Mouse (Mus musculus) ZHBTc4 (cell line): ENCODE data around the gene Dlgap4.

Experiments
- DNase-seq: peaks from one replicate; pipeline ENCODE4 v3.0.0-alpha.2; 2011; ENCODE audit warnings: low read depth, low spot score

Gene Dlgap4

GRCm38 (mm10) chr2:156657522-156657921, 44.0 kb downstream of the Dlgap4 start:
- DNase-seq, result no peak

DNA sequence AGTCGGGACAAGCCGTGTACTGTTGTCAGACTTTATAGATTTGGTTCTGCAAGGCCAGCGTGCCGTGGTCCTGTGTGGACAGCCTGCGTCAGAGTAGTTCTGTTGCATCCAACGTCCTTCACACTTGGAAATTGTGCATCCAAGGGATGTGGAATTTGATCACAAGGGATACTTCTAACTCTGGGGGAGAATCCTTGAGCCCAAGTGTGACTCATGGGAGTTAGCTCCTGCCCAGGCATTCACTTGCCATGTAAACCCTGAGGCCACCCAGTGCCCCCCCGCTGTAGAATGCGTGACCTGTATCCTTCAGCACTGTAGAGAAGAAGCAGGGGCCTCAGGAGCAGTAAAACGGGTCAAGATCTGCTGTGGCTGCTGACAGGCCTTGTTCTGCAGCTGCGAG, 44.7 kb downstream of the Dlgap4 start:
- no peak for DNase-seq

DNA sequence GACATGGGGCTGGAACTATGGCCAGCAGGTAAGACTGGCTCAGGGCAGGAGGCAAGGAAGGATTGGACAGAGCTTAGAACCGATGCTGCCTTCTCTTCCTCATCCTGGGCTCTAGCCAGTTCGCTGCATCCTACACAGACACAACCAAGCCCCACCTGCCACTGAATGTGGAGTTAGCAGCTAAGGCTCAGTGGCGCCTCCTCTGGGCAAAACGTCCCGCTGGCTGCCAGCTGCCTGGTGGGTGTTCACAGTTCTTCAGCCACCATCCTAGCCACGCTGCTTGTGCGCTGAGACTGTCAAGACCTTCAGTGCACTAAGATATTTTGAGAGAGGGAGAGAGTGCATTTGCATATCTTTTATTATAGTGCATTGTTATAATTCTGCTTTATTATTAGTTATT, 45.2 kb downstream of the Dlgap4 start:
- DNase-seq, result peak; percentile 71

GRCm38 (mm10) chr2:156659981-156660380, 46.5 kb downstream of the Dlgap4 start:
- DNase-seq, result no peak

GRCm38 (mm10) chr2:156663162-156663561, 49.7 kb downstream of the Dlgap4 start:
- no peak for DNase-seq

DNA sequence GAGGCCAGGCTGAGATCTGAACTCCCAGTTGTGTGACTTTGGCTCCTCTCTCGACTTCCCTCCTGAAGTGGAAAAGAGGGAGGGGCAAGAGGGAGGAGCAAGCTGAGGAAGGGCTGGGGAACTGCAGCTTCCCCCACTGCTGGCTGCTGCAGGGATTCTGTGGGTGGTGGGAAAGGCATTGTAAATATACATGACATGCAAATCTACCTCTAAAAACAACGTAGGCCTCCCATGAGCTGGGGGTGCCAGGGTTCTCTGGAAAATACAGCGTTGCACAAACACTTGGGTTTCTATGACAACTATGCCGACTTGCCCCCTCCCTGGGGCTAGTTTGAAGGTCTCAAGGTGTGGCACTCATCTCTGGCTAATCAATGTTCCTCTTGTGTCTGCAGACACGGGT, 50.9 kb downstream of the Dlgap4 start:
- peak; percentile 56 for DNase-seq

GRCm38 (mm10) chr2:156664993-156665518, 51.6 kb downstream of the Dlgap4 start:
- no peak for DNase-seq

DNA sequence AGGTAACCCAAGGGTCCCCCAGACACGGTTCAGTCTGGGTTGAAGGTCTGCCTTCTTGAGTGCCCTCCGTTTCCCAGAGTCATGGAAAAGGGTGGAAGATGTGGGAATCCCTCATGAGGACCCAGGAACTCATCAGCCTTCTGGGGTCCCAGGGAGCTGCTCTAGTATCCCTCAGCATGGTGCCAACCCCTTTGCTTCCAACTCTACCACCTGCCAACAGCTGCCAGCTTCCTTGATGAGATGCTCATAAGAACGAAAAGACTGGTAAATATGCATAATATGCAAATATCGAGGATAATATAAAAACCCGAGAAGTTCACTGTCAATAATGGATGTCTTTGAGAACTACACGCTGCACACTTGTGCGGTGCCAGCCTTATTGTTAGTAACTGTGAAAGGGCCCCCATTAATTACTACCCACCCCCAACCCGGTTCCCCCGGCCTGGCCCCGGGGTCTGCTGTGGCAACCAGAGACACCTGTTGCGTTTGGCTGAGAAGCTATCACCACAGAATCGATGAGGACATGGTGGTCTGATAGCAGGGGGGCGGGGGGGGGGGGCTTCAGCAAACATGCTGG, 52.2 kb downstream of the Dlgap4 start:
- no peak for DNase-seq

- DNase-seq, result no peak
These were observed 52.7 kb downstream of the Dlgap4 start for GRCm38 (mm10) chr2:156666231-156666630.

DNA sequence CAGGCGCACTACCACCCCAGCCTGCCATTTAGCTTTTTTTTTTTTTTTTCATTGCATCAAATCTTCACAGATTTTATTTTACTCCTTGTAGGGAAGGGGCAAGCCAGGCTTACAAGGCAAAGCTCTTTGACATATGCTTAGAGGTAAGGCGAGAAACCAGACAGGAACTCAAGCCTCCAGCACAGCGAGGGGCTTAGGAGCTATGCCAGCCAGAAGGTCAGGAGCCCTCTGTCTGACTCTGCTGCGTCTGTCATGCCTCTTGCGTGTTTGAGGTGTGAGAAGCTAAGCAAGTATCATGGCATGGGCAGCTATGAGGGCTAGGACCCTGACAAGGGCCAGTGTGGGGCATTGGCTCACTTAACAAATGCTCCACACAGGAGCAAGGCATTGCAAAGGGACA, 53.8 kb downstream of the Dlgap4 start:
- no peak for DNase-seq

DNA sequence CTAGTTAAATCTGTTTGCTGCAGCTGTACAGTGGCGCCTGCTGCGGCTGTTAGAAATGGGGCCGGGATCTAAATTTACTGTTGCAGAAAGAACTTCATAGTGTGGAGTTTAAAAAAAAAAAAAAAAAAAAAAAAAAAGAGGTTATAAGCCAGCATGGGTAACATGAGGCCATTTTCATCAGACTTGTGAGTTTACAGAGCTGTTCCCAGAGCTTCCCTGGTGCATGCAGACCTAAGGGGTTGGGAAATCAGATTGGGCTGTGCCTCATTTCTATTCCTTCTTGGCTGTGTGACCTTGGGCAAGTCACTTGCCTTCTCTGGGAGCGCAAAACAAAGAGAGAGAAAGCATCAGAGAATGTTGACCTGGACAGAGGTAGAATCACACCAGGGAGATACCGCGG, 55.1 kb downstream of the Dlgap4 start:
- no peak for DNase-seq

DNA sequence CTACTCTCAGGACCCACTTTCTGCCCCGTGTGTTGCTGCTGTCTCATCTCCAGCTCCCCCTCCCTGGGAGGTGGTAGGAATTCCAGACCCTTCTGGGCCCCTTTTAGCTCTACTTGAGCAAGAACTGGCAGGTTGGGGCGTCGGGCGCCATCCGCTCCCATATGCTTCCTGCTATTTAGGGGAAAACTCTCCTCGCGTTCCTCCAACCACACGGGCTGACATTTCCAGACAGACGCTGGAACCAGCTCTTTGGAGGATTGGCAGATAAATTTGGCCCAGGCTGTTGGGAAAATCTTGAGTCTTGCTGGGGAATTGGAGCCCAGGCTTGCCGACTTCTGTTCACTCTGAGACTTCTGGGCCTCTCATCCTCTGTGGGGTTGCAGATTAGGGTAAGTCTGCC, 59.8 kb downstream of the Dlgap4 start:
- DNase-seq, result no peak

DNA sequence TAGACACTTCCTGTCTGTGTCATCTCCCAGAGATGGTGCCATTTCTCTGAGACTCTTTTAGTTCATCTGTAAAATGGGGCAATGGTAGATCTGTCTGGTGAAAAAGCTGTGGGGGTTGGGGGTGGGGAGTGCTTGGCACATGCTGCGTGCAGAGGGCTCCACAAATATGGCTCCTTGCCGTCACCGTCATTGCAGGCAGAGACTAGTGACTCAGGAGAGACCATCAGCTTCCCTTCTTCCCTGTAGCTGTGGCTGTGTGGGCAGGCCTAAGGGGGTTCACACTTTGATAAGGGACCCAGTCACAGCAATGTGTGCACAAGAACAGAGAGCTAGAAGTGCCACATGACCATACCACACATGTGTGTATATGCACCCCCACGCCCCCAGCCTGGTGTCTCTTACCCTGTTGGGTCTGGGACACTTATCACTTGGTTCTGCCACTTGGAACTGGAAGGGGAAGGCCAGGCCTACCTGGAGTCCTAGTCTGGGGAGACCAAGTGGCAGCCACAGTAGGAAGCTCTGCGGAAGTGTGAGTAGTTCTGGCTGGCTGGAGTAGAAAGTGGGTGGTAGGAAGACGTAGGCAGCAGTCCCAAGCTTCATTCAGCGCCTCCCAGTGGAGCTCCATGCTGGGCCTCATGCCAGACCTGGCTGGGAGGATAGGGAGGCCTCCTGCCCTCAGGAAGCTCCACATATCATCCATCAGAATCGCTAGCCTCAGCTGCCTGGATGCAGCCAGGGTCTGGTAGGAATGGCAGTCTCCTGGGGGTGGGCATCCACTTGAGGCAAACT, 60.6 kb downstream of the Dlgap4 start:
- DNase-seq, result no peak

GRCm38 (mm10) chr2:156676885-156677284, 63.4 kb downstream of the Dlgap4 start:
- DNase-seq, result peak; percentile 73

DNA sequence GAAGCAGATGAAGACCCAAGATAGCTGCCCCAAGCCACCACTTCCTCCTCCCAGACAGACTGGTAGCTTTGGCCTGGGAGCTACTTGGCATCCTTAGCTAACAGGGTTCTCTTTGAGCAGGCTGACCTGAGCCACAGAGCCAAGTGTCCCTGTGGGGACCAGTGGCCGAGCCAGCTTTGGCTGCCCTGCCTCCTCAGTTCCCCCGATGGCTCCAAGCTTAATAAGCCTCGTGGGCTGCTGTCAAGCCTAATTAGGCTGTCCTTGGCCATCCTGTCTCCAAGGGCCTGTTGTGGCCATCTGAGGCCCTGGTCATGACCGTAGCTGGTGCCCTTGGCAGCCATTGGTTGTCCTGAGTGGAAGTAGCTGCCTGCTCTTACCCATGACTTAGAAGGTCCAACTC, 64.6 kb downstream of the Dlgap4 start:
- DNase-seq, result no peak

- DNase-seq, result no peak
These were observed 69.5 kb downstream of the Dlgap4 start for GRCm38 (mm10) chr2:156682965-156683364.

GRCm38 (mm10) chr2:156685999-156686398, 72.5 kb downstream of the Dlgap4 start:
- DNase-seq, result no peak

- no peak for DNase-seq
These were observed 73.2 kb downstream of the Dlgap4 start for GRCm38 (mm10) chr2:156686754-156687153.

GRCm38 (mm10) chr2:156688604-156689003, 75.1 kb downstream of the Dlgap4 start:
- DNase-seq, result peak; percentile 86

DNA sequence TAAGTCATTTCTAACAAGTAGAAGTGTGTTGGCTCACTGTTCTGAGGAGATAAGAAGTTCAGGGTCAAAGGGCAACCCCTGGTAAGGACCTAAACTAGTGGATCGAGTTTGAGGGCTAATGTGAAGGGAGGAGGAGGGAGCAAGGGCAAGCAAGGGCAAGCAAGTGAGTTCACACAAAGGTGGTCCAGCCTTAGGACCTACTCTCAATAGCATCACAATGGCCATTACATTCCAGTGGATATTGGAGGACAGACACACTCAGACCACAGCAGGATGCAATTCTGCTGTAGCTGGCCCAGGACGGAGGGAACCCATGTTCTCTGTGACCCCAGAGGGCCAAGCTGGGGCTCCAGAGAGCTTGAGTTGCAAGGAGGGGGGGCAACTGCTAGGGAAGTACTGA, 77.3 kb downstream of the Dlgap4 start:
- DNase-seq, result peak; percentile 71

- DNase-seq, result no peak
These were observed 78.2 kb downstream of the Dlgap4 start for GRCm38 (mm10) chr2:156691746-156692145.

DNA sequence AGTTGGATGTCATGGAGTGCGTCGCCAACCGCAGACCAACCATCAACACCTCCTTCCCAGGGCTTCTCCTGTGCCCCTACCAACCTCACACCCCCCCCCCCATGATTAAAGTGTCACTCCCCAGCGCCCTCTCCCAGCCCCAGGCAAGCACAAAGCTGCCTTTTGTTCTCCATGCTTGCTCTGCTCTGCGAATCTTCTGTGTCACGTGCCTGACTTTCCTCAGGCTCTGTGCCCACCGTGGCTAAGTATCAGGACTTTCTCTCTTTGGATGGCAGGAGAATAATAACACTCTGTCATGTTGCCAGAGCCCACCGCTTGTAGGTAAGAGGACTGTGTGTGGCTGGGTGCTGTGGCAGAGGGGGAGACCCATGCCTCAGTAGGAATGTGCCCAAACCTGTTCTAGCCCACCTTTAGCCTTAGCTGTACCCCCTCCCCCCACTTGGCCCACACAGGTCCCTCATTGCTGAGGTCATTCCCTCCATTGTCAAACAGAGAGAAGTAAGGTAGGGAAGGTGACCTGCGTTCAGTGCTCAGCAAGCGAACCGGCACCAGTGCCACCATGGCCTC, 79.8 kb downstream of the Dlgap4 start:
- DNase-seq, result no peak

GRCm38 (mm10) chr2:156697261-156697660, 83.8 kb downstream of the Dlgap4 start:
- DNase-seq, result no peak
